ENCODE assay signal across 8 mouse cellular contexts in genomic region chr13:24640166-24640560, GRCm38 (mm10). TPM values are rescaled to one million over a fixed set of nuclear protein-coding genes. Genes with fewer than 3 reads are reported as not detected.
DNase-seq lines count a peak whose midpoint lies in the region; ATAC-seq lines count a peak whose summit lies in the region.

No protein-coding gene starts in this region.

- H3K4me2 ChIP-seq in kidney, embryonic 15.5 days, result peak overlapping the region; percentile 98; the same call in 1 of the 2 replicates
- H3K4me2 ChIP-seq in kidney, embryonic 16.5 days (replicated peaks; ENCODE audit: low read depth, low read length), result no peak overlapping the region
- H3K4me2 ChIP-seq in forebrain, embryonic 14.5 days (ENCODE audit: low read length), result peak overlapping the region; percentile 96

- no peaks in the 10 kb centered on the region for H3K9me3 ChIP-seq in kidney, embryonic 15.5 days (replicated peaks)
- H3K9me3 ChIP-seq in kidney, embryonic 16.5 days (ENCODE audit: low read length), result no peaks in the 10 kb centered on the region
- no peaks in the 10 kb centered on the region for H3K9me3 ChIP-seq in forebrain, embryonic 14.5 days (replicated peaks; ENCODE audit: control insufficient read depth, low read length)

- H3K27me3 ChIP-seq in kidney, embryonic 15.5 days, result peaks cover 8% of the 10 kb centered on the region
- peaks cover 5% of the 10 kb centered on the region for H3K27me3 ChIP-seq in kidney, embryonic 16.5 days (ENCODE audit: insufficient read depth, low read length)
- H3K27me3 ChIP-seq in forebrain, embryonic 14.5 days (replicated peaks; ENCODE audit: control insufficient read depth, insufficient read depth, low read length), result peaks cover 3% of the 10 kb centered on the region

- 30% methylated on average over 4 of the region's 4 CpGs for WGBS in kidney, embryonic 15.5 days
- WGBS in kidney, embryonic 16.5 days, result 37% methylated on average over 4 of the region's 4 CpGs
- 60% methylated on average over 4 of the region's 4 CpGs for WGBS in forebrain, embryonic 14.5 days

- H3K4me1 ChIP-seq in kidney, embryonic 15.5 days, result peaks cover 30% of the 10 kb centered on the region
- H3K4me1 ChIP-seq in kidney, embryonic 16.5 days (ENCODE audit: insufficient read depth, low read length), result peaks cover 30% of the 10 kb centered on the region
- 0 out of 2 replicates have a peak, but pooled peaks cover 3% of the 10 kb centered on the region for H3K4me1 ChIP-seq in forebrain, embryonic 14.5 days (ENCODE audit: control insufficient read depth, insufficient read depth, low read length)

- peak; percentile 68 to 71 for DNase-seq in CD8-positive naive resting alpha-beta T cell, adult 2 months (ENCODE audit: low read depth in 2 of 2, low spot score in 2 of 2)
- DNase-seq in forebrain, embryonic 14.5 days (ENCODE audit: low spot score), result no peak
- no peak for DNase-seq in frontal cortex, postnatal 14 days (ENCODE audit: low spot score in 2 of 2)
- DNase-seq in layer of hippocampus, postnatal 36 days, result no peak
- DNase-seq in left cerebral cortex, postnatal 14 days (ENCODE audit: low spot score in 2 of 2), result no peak

- H3K27ac ChIP-seq in kidney, embryonic 15.5 days, result no peak overlapping the region; the same call in 1 of the 2 replicates
- no peak overlapping the region for H3K27ac ChIP-seq in kidney, embryonic 16.5 days (ENCODE audit: low read length)
- peak overlapping the region; percentile 23; the same call in 1 of the 2 replicates for H3K27ac ChIP-seq in forebrain, embryonic 14.5 days (ENCODE audit: low read depth, low read length)

- no peak for ATAC-seq in kidney, embryonic 15.5 days (replicated peaks; ENCODE audit: low FRiP score)
- no peak for ATAC-seq in kidney, embryonic 16.5 days (ENCODE audit: low FRiP score, low TSS enrichment)
- ATAC-seq in forebrain, embryonic 14.5 days, result no peak
- peak; percentile 40; the same call in 1 of the 2 replicates for ATAC-seq in megakaryocyte-erythroid progenitor cell, adult 5-6 weeks (replicated peaks; ENCODE audit: low FRiP score, low TSS enrichment, poor library complexity, severe bottlenecking)

- intact Hi-C loops in left cerebral cortex, postnatal 14 days (cut with DNase I), result no loop called here

- no peak overlapping the region for H3K4me3 ChIP-seq in kidney, embryonic 15.5 days (replicated peaks)
- no peak overlapping the region for H3K4me3 ChIP-seq in kidney, embryonic 16.5 days (ENCODE audit: low read length)
- peak overlapping the region; percentile 65 for H3K4me3 ChIP-seq in forebrain, embryonic 14.5 days (ENCODE audit: low read depth, low read length)

- H3K9ac ChIP-seq in kidney, embryonic 15.5 days, result no peak overlapping the region
- no peak overlapping the region for H3K9ac ChIP-seq in kidney, embryonic 16.5 days (replicated peaks; ENCODE audit: low read length)
- H3K9ac ChIP-seq in forebrain, embryonic 14.5 days (ENCODE audit: low read length), result peak overlapping the region; percentile 75; the same call in 1 of the 2 replicates

- no peaks in the 10 kb centered on the region for H3K36me3 ChIP-seq in kidney, embryonic 15.5 days
- no peaks in the 10 kb centered on the region for H3K36me3 ChIP-seq in kidney, embryonic 16.5 days (ENCODE audit: insufficient read depth, low read length)
- H3K36me3 ChIP-seq in forebrain, embryonic 14.5 days (ENCODE audit: control insufficient read depth, insufficient read depth, low read length), result no peaks in the 10 kb centered on the region

RNA-seq across cellular contexts. Expression of gene Ripor2, which starts 58.2 kb away (rescaled TPM):
- polyA plus RNA-seq in kidney, embryonic 15.5 days (2015; fragmentation: Nextera tagmentation; extraction: Ambion mirVana), result 2.7 and 2.8 TPM in 2 replicates
- 2.1 and 2.7 TPM in 2 replicates for polyA plus RNA-seq in kidney, embryonic 16.5 days (2015; fragmentation: Nextera tagmentation; extraction: Ambion mirVana)
- polyA plus RNA-seq in forebrain, embryonic 14.5 days (2014; fragmentation: Nextera tagmentation; extraction: Ambion mirVana), result 16.9 and 21.0 TPM in 2 replicates
- 34.1 and 50.0 TPM in 2 replicates for total RNA-seq in megakaryocyte-erythroid progenitor cell, adult 5-6 weeks (2014; fragmentation: Nextera tagmentation)
- total RNA-seq in megakaryocyte-erythroid progenitor cell, adult 5-6 weeks (2017), result 24.7 and 32.6 TPM in 2 replicates
- total RNA-seq in layer of hippocampus, postnatal 36 days (2021), result 10 to 100 TPM; 75.7 to 81.1 TPM
- 10 to 100 TPM; 74.2 to 75.5 TPM for total RNA-seq in left cerebral cortex, postnatal 14 days (2021)

Comparison
In these comparisons a context has a peak if more than half of its experiments do, and no peak if none do; other contexts are left out.
1. DNase-seq: peak in CD8-positive naive resting alpha-beta T cell, adult 2 months (2 of 2); none in forebrain, embryonic 14.5 days (single experiment), frontal cortex, postnatal 14 days (0 of 2), layer of hippocampus, postnatal 36 days (0 of 2) and left cerebral cortex, postnatal 14 days (0 of 2).